In genomic region chr8:61479506-61480214, GRCm38 (mm10) we compare ENCODE assay signal across 8 mouse cellular contexts. TPM values are rescaled to one million over a fixed set of nuclear protein-coding genes. Genes with fewer than 3 reads are reported as not detected.
DNase-seq lines count a peak whose midpoint lies in the region; ATAC-seq and TF ChIP-seq lines count a peak whose summit lies in the region.

No protein-coding gene starts in this region.

- no peak for TF ChIP-seq POLR2A in MEL (IDR thresholded peaks at IDR 0.05; ENCODE audit: control insufficient read depth in 1 of 2, insufficient read depth in 1 of 2, low read depth in 1 of 2, low read length in 2 of 2, poor library complexity in 1 of 2)
- no peak for TF ChIP-seq POLR2A in bone marrow macrophage, adult 2 months (IDR thresholded peaks at IDR 0.05; ENCODE audit: borderline replicate concordance, low read depth, low read length)

- DNase-seq in MEL (ENCODE audit: low read depth, low spot score) = peak; percentile 68
- peak; percentile 26 to 31 for DNase-seq in frontal cortex, postnatal 25 days (ENCODE audit: low spot score in 2 of 2)
- DNase-seq in induced T-regulatory cell, adult 2 months (ENCODE audit: low read depth) = peak; percentile 75
- DNase-seq in left cerebral cortex, adult 11 months (ENCODE audit: low spot score) = peak; percentile 42
- DNase-seq in lung, postnatal 36 days = peak; percentile 83
- peak; percentile 49 for DNase-seq in right cerebral cortex, postnatal 25 days

- no peaks in the 10 kb centered on the region for H3K36me3 ChIP-seq in MEL (ENCODE audit: control insufficient read depth in 1 of 2, insufficient read depth in 2 of 2, low read length in 2 of 2)

- no peak for TF ChIP-seq EP300 in MEL (IDR thresholded peaks at IDR 0.05; ENCODE audit: low read depth in 1 of 2, low read length in 2 of 2)

- no peaks in the 10 kb centered on the region for H3K4me1 ChIP-seq in MEL (ENCODE audit: control insufficient read depth in 1 of 2, insufficient read depth in 2 of 2, low read length in 2 of 2)
- no peaks in the 10 kb centered on the region for H3K4me1 ChIP-seq in bone marrow macrophage, adult 2 months (ENCODE audit: control insufficient read depth, insufficient read depth, low read length)

- H3K27me3 ChIP-seq in MEL (ENCODE audit: control insufficient read depth in 1 of 2, insufficient read depth in 2 of 2, low read length in 2 of 2) = no peaks in the 10 kb centered on the region

- no peaks in the 10 kb centered on the region for H3K9me3 ChIP-seq in MEL (replicated peaks; ENCODE audit: insufficient read depth, low read length)

- peak; percentile 46 to 82 (median 78) for TF ChIP-seq CTCF in MEL (IDR thresholded peaks at IDR 0.05 in 2 of 3, conservative IDR thresholded peaks at IDR 0.05 in 1 of 3; ENCODE audit: control insufficient read depth in 1 of 3, insufficient read depth in 1 of 3, low read depth in 2 of 3, low read length in 3 of 3, poor library complexity in 1 of 3, severe bottlenecking in 1 of 3)
- peak; percentile 21; the same call in 1 of the 2 replicates for TF ChIP-seq CTCF in bone marrow macrophage, adult 2 months (IDR thresholded peaks at IDR 0.05; ENCODE audit: low read depth, low read length)

- H3K27ac ChIP-seq in MEL (ENCODE audit: control insufficient read depth, low read depth, low read length) = no peak overlapping the region
- no peak overlapping the region for H3K27ac ChIP-seq in bone marrow macrophage, adult 2 months (ENCODE audit: insufficient read depth, low read depth, low read length)

- H3K4me3 ChIP-seq in MEL (ENCODE audit: control insufficient read depth in 1 of 2, insufficient read depth in 1 of 2, low read depth in 2 of 2, low read length in 2 of 2) = no peak overlapping the region
- H3K4me3 ChIP-seq in bone marrow macrophage, adult 2 months (ENCODE audit: insufficient read depth, low read length) = no peak overlapping the region

- no peaks in the 10 kb centered on the region for H3K79me2 ChIP-seq in MEL (ENCODE audit: control insufficient read depth, insufficient read depth, low read length, poor library complexity)

- H3K9ac ChIP-seq in MEL (ENCODE audit: control insufficient read depth, low read depth, low read length, poor library complexity, severe bottlenecking) = no peak overlapping the region

- peak; percentile 67 for TF ChIP-seq RAD21 in MEL (IDR thresholded peaks at IDR 0.05; ENCODE audit: low read depth, low read length)

- no peak for ATAC-seq in erythroid progenitor cell, adult 5-6 weeks (replicated peaks; ENCODE audit: low FRiP score, poor library complexity, severe bottlenecking)

TF ChIP-seq in MEL, 35 proteins besides CTCF, POLR2A, EP300 and RAD21:
- peak; percentile 47 for TF ChIP-seq ZC3H11A (IDR thresholded peaks at IDR 0.05; ENCODE audit: low read depth, low read length)
- TF ChIP-seq SMC3 (IDR thresholded peaks at IDR 0.05; ENCODE audit: low read depth, low read length) = peak; percentile 90
- no peak for TF ChIP-seq ZMIZ1 (IDR thresholded peaks at IDR 0.05; ENCODE audit: low read depth, low read length)
- TF ChIP-seq JUND (IDR thresholded peaks at IDR 0.05; ENCODE audit: low read depth, low read length) = no peak

RNA-seq across cellular contexts. Expression of gene Cbr4, which starts 7.9 kb away (rescaled TPM):
- 15.4 and 19.7 TPM in 2 replicates for total RNA-seq in MEL (2012; rRNA removed)
- 10 to 100 TPM in 1 of 2 experiments, not detected in 1; 15.8 TPM for polyA plus RNA-seq in MEL (2012; ENCODE audit: insufficient read depth in 1 of 2, insufficient read length in 2 of 2, low read depth in 1 of 2, low replicate concordance in 2 of 2, missing spikeins in 1 of 2)
- 25.5 and 26.4 TPM in 2 replicates for polyA plus RNA-seq in bone marrow macrophage, adult 2 months (2012; ENCODE audit: insufficient read depth, insufficient read length, missing spikeins)
- total RNA-seq in erythroid progenitor cell, adult 5-6 weeks (2015; ENCODE audit: low replicate concordance) = 4.3 and 5.9 TPM in 2 replicates
- 5.3 and 18.4 TPM in 2 replicates for total RNA-seq in erythroid progenitor cell, adult 5-6 weeks (2017; ENCODE audit: low replicate concordance)

Comparison
In these comparisons a context has a peak if more than half of its experiments do, and no peak if none do; other contexts are left out.
1. DNase-seq: peak in every context shown above with its lines; median percentile 83 in lung, postnatal 36 days; 75 in induced T-regulatory cell, adult 2 months; 68 in MEL; 49 in right cerebral cortex, postnatal 25 days; 42 in left cerebral cortex, adult 11 months; 28 in frontal cortex, postnatal 25 days.